In the genomic region with DNA sequence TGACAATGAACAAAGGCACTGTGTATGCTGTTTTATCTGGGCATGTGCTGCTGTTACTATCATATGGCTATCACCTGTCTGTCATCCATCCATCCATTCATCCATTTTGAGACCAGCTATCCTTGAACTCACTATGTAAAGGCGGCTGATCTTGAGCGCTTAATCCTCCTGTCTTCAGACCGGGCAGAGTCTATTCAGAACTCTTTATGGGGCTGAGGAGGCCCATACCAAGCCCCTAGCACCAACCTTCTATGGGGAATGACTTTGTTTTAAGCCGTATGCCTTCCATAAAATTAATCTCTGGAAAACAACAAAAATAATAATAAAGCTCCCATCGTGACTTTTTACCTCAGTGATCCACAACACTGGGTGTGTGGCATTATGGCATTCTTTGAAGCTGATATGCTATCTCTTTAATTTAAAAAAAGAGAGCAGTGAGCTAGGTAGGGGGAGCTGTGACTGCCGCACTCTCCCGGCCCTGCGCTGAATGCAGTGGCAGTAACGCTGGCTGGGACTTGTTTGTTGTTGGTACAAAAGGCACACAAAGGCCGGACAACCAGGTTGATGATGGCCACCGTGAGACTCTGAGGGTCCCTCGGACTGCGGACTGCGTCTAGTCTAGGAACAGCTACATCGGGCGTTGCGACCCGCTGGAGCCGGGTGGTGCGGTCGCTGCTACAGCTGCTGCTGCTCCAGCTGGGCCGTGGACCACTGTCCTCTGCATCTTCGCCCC, we compare ENCODE assay signal across 8 mouse cellular contexts. TPM values are rescaled to one million over a fixed set of nuclear protein-coding genes. Genes with fewer than 3 reads are reported as not detected.
DNase-seq lines count a peak whose midpoint lies in the region; ATAC-seq and TF ChIP-seq lines count a peak whose summit lies in the region.

Sacs (plus strand) TSS at position 464 of the 733 bp plus-strand sequence.

- peaks cover 12% of the 10 kb centered on the region; the same call in 1 of the 2 replicates for H3K27me3 ChIP-seq in E14TG2a.4 (ENCODE audit: insufficient read depth, low read length)
- H3K27me3 ChIP-seq in embryonic facial prominence, embryonic 12.5 days = peaks cover 6% of the 10 kb centered on the region
- H3K27me3 ChIP-seq in heart, embryonic 10.5 days (ENCODE audit: insufficient read depth, poor library complexity, severe bottlenecking) = peaks cover 22% of the 10 kb centered on the region
- H3K27me3 ChIP-seq in midbrain, embryonic 10.5 days (ENCODE audit: low read depth, poor library complexity, severe bottlenecking) = peaks cover 32% of the 10 kb centered on the region

- no peak for ATAC-seq in embryonic facial prominence, embryonic 12.5 days (ENCODE audit: insufficient number of reproducible peaks, insufficient read depth, low FRiP score, low TSS enrichment)

- H3K36me3 ChIP-seq in E14TG2a.4 (ENCODE audit: insufficient read depth, low read length) = no peaks in the 10 kb centered on the region
- H3K36me3 ChIP-seq in embryonic facial prominence, embryonic 12.5 days = no peaks in the 10 kb centered on the region
- no peaks in the 10 kb centered on the region for H3K36me3 ChIP-seq in heart, embryonic 10.5 days
- H3K36me3 ChIP-seq in midbrain, embryonic 10.5 days = no peaks in the 10 kb centered on the region

- DNase-seq in adrenal gland, postnatal 10 days = peak; percentile 18
- peak; percentile 72 for DNase-seq in heart, embryonic 10.5 days (ENCODE audit: low spot score)
- peak in 1 of 2 experiments; percentile 45 for DNase-seq in layer of hippocampus, adult 2 months (ENCODE audit: low spot score in 2 of 2)
- peak; percentile 57 for DNase-seq in midbrain, embryonic 10.5 days (ENCODE audit: low spot score)
- peak; percentile 36 for DNase-seq in telencephalon, adult 2 months (ENCODE audit: low read depth, low spot score)
- no peak for DNase-seq in spleen, adult 12 weeks (ENCODE audit: low spot score)

- peaks cover 64% of the 10 kb centered on the region for H3K4me1 ChIP-seq in E14TG2a.4 (replicated peaks; ENCODE audit: low read depth, low read length)
- H3K4me1 ChIP-seq in embryonic facial prominence, embryonic 12.5 days = no peaks in the 10 kb centered on the region
- H3K4me1 ChIP-seq in heart, embryonic 10.5 days = peaks cover 4% of the 10 kb centered on the region; the same call in 1 of the 2 replicates
- H3K4me1 ChIP-seq in midbrain, embryonic 10.5 days = peaks cover 28% of the 10 kb centered on the region

- peak within 1 kb of the TSS; percentile 54 for H3K4me2 ChIP-seq in embryonic facial prominence, embryonic 12.5 days (replicated peaks)

- H3K9ac ChIP-seq in embryonic facial prominence, embryonic 12.5 days = peak within 1 kb of the TSS; percentile 39; the same call in 1 of the 2 replicates

- peak within 1 kb of the TSS; percentile 72 for H3K4me3 ChIP-seq in E14TG2a.4 (replicated peaks; ENCODE audit: low read length)
- H3K4me3 ChIP-seq in embryonic facial prominence, embryonic 12.5 days = peak within 1 kb of the TSS; percentile 39
- H3K4me3 ChIP-seq in heart, embryonic 10.5 days = peak within 1 kb of the TSS; percentile 63
- peak within 1 kb of the TSS; percentile 74 for H3K4me3 ChIP-seq in layer of hippocampus, adult 2 months
- peak within 1 kb of the TSS; percentile 61 for H3K4me3 ChIP-seq in midbrain, embryonic 10.5 days

- 5% methylated on average over 23 of the region's 23 CpGs for WGBS in embryonic facial prominence, embryonic 12.5 days
- WGBS in heart, embryonic 10.5 days = 6% methylated on average over 23 of the region's 23 CpGs
- 4% methylated on average over 23 of the region's 23 CpGs for WGBS in midbrain, embryonic 10.5 days

- no peaks in the 10 kb centered on the region for H3K9me3 ChIP-seq in E14TG2a.4 (ENCODE audit: low read length)
- H3K9me3 ChIP-seq in embryonic facial prominence, embryonic 12.5 days = no peaks in the 10 kb centered on the region
- H3K9me3 ChIP-seq in heart, embryonic 10.5 days = no peaks in the 10 kb centered on the region
- H3K9me3 ChIP-seq in midbrain, embryonic 10.5 days (replicated peaks) = no peaks in the 10 kb centered on the region

- peak; percentile 2; the same call in 1 of the 2 replicates for TF ChIP-seq CTCF in E14TG2a.4 (conservative IDR thresholded peaks at IDR 0.05; ENCODE audit: low read length)
- TF ChIP-seq CTCF in layer of hippocampus, adult 2 months (conservative IDR thresholded peaks at IDR 0.05) = peak; percentile 73

- no peak within 1 kb of the TSS for H3K27ac ChIP-seq in embryonic facial prominence, embryonic 12.5 days
- H3K27ac ChIP-seq in heart, embryonic 10.5 days = peak within 1 kb of the TSS; percentile 80
- peak within 1 kb of the TSS; percentile 89 for H3K27ac ChIP-seq in layer of hippocampus, adult 2 months
- peak within 1 kb of the TSS; percentile 83 for H3K27ac ChIP-seq in midbrain, embryonic 10.5 days (replicated peaks)

RNA-seq across cellular contexts. Expression of gene Sacs, which starts in this region (rescaled TPM):
- 10 to 100 TPM in 1 of 2 experiments, 1 to 10 TPM in 1; 8.6 to 15.4 TPM for total RNA-seq in adrenal gland, postnatal 10 days (2021)
- polyA plus RNA-seq in embryonic facial prominence, embryonic 12.5 days (2016; fragmentation: Nextera tagmentation; extraction: Ambion mirVana) = 4.4 and 4.5 TPM in 2 replicates
- polyA plus RNA-seq in heart, embryonic 10.5 days (2016; fragmentation: Nextera tagmentation; extraction: Ambion mirVana) = 2.8 and 3.8 TPM in 2 replicates
- total RNA-seq in layer of hippocampus, adult 2 months (2021) = 10 to 100 TPM; 54.8 to 62.1 TPM
- 2.9 and 3.3 TPM in 2 replicates for polyA plus RNA-seq in midbrain, embryonic 10.5 days (2016; fragmentation: Nextera tagmentation; extraction: Ambion mirVana)
